Mouse (Mus musculus): Measurements from ENCODE around the gene Pola1. TPM values are rescaled to one million over a fixed set of nuclear protein-coding genes. Genes with fewer than 3 reads are reported as not detected.

Gene Pola1
- total RNA-seq (2021) = 1 to 10 TPM; 1.3 to 2.3 TPM
- long read RNA-seq, experiment 1 = 0 reads
- long read RNA-seq, experiment 2, full-length matches to known transcripts = 1 of 1 reads
- long read RNA-seq, experiment 2, partial matches to known transcripts = 0 of 1 reads
- long read RNA-seq, experiment 2, other reads (novel, unspliced or antisense) = 0 of 1 reads

- DNase-seq (ENCODE audit: low spot score) = peak; percentile 82
Observed at GRCm38 (mm10) chrX:93631657-93632449, at the start of gene Pola1. Gene Pola1, minus strand, starts transcription at chrX:93632155.

- no peak for DNase-seq (ENCODE audit: low spot score)
Observed at GRCm38 (mm10) chrX:93676228-93676627, 44.3 kb upstream of the Pola1 start.

GRCm38 (mm10) chrX:93674836-93675795 lies 43.2 kb upstream of the Pola1 start:
- peak; percentile 1 for DNase-seq (ENCODE audit: low spot score)

GRCm38 (mm10) chrX:93674432-93674831 lies 42.5 kb upstream of the Pola1 start:
- no peak for DNase-seq (ENCODE audit: low spot score)

- DNase-seq (ENCODE audit: low spot score) = no peak
Observed at GRCm38 (mm10) chrX:93664787-93665186, 32.8 kb upstream of the Pola1 start.

GRCm38 (mm10) chrX:93663919-93664586 lies 32.1 kb upstream of the Pola1 start:
- no peak for DNase-seq (ENCODE audit: low spot score)

- no peak for DNase-seq (ENCODE audit: low spot score)
Observed at GRCm38 (mm10) chrX:93655153-93655552, 23.2 kb upstream of the Pola1 start.

- no peak for DNase-seq (ENCODE audit: low spot score)
Observed at GRCm38 (mm10) chrX:93654218-93655002, 22.5 kb upstream of the Pola1 start, which contains the start of gene Pcyt1b. Gene Pcyt1b, plus strand, starts transcription at chrX:93654863.

- DNase-seq (ENCODE audit: low spot score) = no peak
Observed at GRCm38 (mm10) chrX:93650738-93651137, 18.8 kb upstream of the Pola1 start.

GRCm38 (mm10) chrX:93644022-93644421 lies 12.1 kb upstream of the Pola1 start:
- no peak for DNase-seq (ENCODE audit: low spot score)

- no peak for DNase-seq (ENCODE audit: low spot score)
Observed at GRCm38 (mm10) chrX:93643600-93643999, 11.6 kb upstream of the Pola1 start.

- DNase-seq (ENCODE audit: low spot score) = no peak
Observed at GRCm38 (mm10) chrX:93634861-93635375, 3.0 kb upstream of the Pola1 start.

GRCm38 (mm10) chrX:93630256-93630655 lies 1.7 kb downstream of the Pola1 start:
- no peak for DNase-seq (ENCODE audit: low spot score)

- no peak for DNase-seq (ENCODE audit: low spot score)
Observed at GRCm38 (mm10) chrX:93602214-93602613, 29.7 kb downstream of the Pola1 start.

GRCm38 (mm10) chrX:93594283-93594682 lies 37.7 kb downstream of the Pola1 start:
- no peak for DNase-seq (ENCODE audit: low spot score)

GRCm38 (mm10) chrX:93580931-93581330 lies 51.0 kb downstream of the Pola1 start:
- no peak for DNase-seq (ENCODE audit: low spot score)

- no peak for DNase-seq (ENCODE audit: low spot score)
Observed at GRCm38 (mm10) chrX:93557171-93557570, 74.8 kb downstream of the Pola1 start.

- no peak for DNase-seq (ENCODE audit: low spot score)
Observed at GRCm38 (mm10) chrX:93539779-93540178, 92.2 kb downstream of the Pola1 start.

- DNase-seq (ENCODE audit: low spot score) = no peak
Observed at GRCm38 (mm10) chrX:93502865-93503353, 129.0 kb downstream of the Pola1 start.

GRCm38 (mm10) chrX:93497597-93497996 lies 134.4 kb downstream of the Pola1 start:
- DNase-seq (ENCODE audit: low spot score) = no peak
